Mouse (Mus musculus): ENCODE data around the gene A630010A05Rik.
"Not testable (repeated sequence)": the region's sequence is repeated elsewhere in the genome, so short reads cannot be mapped to it uniquely, and the experiment has no call there.

Gene A630010A05Rik

GRCm38 (mm10) chr16:14562017-14562416 lies at the start of gene A630010A05Rik:
TSS of gene A630010A05Rik (plus strand) at chr16:14562317.
- no peak for DNase-seq

DNA sequence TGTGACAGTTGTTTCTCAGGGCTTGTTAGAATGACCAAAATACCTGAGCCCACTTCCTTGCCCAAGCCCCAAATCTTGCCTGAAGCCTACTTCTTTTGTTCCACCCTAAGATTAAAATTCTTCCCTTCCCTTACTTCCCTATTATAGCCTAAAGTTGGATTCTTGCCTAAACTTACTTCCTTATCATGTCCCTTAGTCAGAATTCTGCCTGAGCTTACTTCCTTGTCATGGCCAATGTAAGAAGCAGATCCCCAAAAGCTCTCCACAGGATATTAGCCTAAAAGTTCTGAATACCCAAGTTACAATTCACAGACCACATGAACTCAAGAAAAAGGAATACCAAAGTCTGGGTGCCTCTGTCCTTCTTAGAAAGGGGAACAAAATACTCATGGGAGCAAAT lies 26.4 kb upstream of the A630010A05Rik start:
- no peak for DNase-seq

GRCm38 (mm10) chr16:14557191-14557590 lies 4.9 kb upstream of the A630010A05Rik start:
- DNase-seq: not testable (repeated sequence)

Measured in liver (tissue).